13 mouse cellular contexts compared by ENCODE assay signal in the genomic region with DNA sequence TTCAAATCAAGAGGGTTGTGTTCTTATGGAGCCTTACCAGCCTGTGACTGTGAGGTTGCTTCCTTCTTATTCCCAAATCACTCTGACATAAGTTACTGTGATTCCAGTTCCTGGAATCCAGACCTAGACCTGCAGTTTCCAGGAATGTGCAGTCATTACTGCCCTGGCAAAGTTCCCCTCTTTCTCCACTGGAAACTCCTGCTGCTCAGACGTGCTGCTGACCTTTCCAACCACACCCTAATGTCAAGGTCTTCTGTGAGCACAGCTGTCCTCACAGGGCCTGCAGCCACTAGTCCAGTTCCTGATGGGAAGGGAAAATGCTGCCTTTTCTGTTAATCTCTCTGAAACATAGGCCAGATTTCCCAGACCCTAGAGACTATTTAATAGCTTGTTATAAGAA.
DNase-seq lines count a peak whose midpoint lies in the region; ATAC-seq lines count a peak whose summit lies in the region.
"Had no signal": no experiment of that assay in that cellular context is flagged by ENCODE, and none has a peak within 500 bp of the region (broad histone marks: within the 10 kb centered on the region; RNA-seq: fewer than 3 reads in every experiment).

No protein-coding gene starts in this region.

- WGBS in heart, embryonic 15.5 days = 3% methylated on average over 1 of the region's 1 CpGs

- no peak overlapping the region for H3K4me2 ChIP-seq in heart, embryonic 15.5 days
- H3K4me2 ChIP-seq: lung, embryonic 14.5 days had no signal

- peak; percentile 8 to 12 for DNase-seq in heart, adult 9 months (ENCODE audit: low spot score in 2 of 2)
- no peak for DNase-seq in heart, postnatal 25 days (ENCODE audit: low spot score)
- DNase-seq in urinary bladder, postnatal 14 days (ENCODE audit: low spot score) = peak; percentile 3
- DNase-seq in urinary bladder, adult 18-20 months (ENCODE audit: low spot score in 2 of 2) = no peak
- no peak for DNase-seq in embryo, embryonic 10.5 days (ENCODE audit: low spot score)
- no peak for DNase-seq in frontal cortex, postnatal 10 days (ENCODE audit: low spot score in 2 of 2)
- DNase-seq: cerebellum, adult 8-10 months; embryo, embryonic 11 days; kidney, adult 9 months; left cerebral cortex, postnatal 4 days; lung, embryonic 14.5 days had no signal

- H3K27ac ChIP-seq in heart, embryonic 15.5 days = peak overlapping the region; percentile 66

- no peaks in the 10 kb centered on the region for H3K36me3 ChIP-seq in heart, embryonic 15.5 days

- H3K9me3 ChIP-seq in heart, embryonic 15.5 days (replicated peaks) = no peaks in the 10 kb centered on the region

- peaks cover 15% of the 10 kb centered on the region for H3K4me1 ChIP-seq in heart, embryonic 15.5 days (replicated peaks)

- intact Hi-C loops in heart, postnatal 25 days (cut with DNase I) = no loop called here

- ATAC-seq in heart, embryonic 15.5 days (replicated peaks; ENCODE audit: insufficient number of reproducible peaks, insufficient read depth, low FRiP score, low read depth) = no peak; the same call in 1 of the 2 replicates
- ATAC-seq: CD4-positive, CD25-positive, alpha-beta regulatory T cell, adult 4 months had no signal

- no peaks in the 10 kb centered on the region for H3K27me3 ChIP-seq in heart, embryonic 15.5 days

- H3K4me3 ChIP-seq in heart, embryonic 15.5 days = no peak overlapping the region

- no peak overlapping the region for H3K9ac ChIP-seq in heart, embryonic 15.5 days
- H3K9ac ChIP-seq: lung, embryonic 14.5 days had no signal

Comparison
In these comparisons a context has a peak if more than half of its experiments do, and no peak if none do; other contexts are left out.
1. DNase-seq: peak in heart, adult 9 months (2 of 2) and urinary bladder, postnatal 14 days (single experiment); none in heart, postnatal 25 days (single experiment), urinary bladder, adult 18-20 months (0 of 2), embryo, embryonic 10.5 days (single experiment) and frontal cortex, postnatal 10 days (0 of 2).